Mouse (Mus musculus) gastrocnemius, adult 18-20 months (tissue): ENCODE measurements around the gene Adcy5. TPM values are rescaled to one million over a fixed set of nuclear protein-coding genes. Genes with fewer than 3 reads are reported as not detected.

ENCODE experiments used
- DNase-seq: peaks from one replicate; pipeline ENCODE4 v3.0.0; 2021; ENCODE audit warnings: low spot score
- long read RNA-seq, 2 experiments: library from polyadenylated mRNA; stranded (forward); transcript quantifications; one replicate each; pipeline ENCODE4 v2.0.0; 2021
- total RNA-seq, 2 experiments: library from RNA; stranded (reverse); gene quantifications; 2 replicates each; pipeline ENCODE4 v1.2.3; 2021

Gene Adcy5
- total RNA-seq = 1 to 10 TPM; 1.9 TPM
- long read RNA-seq, experiment 1 = 0 reads
- long read RNA-seq, experiment 2, partial matches to known transcripts = 2 of 2 reads
- long read RNA-seq, experiment 2, other reads (novel, unspliced or antisense) = 0 of 2 reads

- peak; percentile 8 for DNase-seq
Observed at GRCm38 (mm10) chr16:35154641-35155390, at the start of gene Adcy5. Gene Adcy5 (plus strand): TSS chr16:35154877.

- no peak for DNase-seq
Observed at GRCm38 (mm10) chr16:35107985-35108384, 46.7 kb upstream of the Adcy5 start.

GRCm38 (mm10) chr16:35109156-35109555 is 45.5 kb upstream of the Adcy5 start:
- DNase-seq = no peak

- no peak for DNase-seq
Observed at GRCm38 (mm10) chr16:35109656-35110291, 44.9 kb upstream of the Adcy5 start.

DNA sequence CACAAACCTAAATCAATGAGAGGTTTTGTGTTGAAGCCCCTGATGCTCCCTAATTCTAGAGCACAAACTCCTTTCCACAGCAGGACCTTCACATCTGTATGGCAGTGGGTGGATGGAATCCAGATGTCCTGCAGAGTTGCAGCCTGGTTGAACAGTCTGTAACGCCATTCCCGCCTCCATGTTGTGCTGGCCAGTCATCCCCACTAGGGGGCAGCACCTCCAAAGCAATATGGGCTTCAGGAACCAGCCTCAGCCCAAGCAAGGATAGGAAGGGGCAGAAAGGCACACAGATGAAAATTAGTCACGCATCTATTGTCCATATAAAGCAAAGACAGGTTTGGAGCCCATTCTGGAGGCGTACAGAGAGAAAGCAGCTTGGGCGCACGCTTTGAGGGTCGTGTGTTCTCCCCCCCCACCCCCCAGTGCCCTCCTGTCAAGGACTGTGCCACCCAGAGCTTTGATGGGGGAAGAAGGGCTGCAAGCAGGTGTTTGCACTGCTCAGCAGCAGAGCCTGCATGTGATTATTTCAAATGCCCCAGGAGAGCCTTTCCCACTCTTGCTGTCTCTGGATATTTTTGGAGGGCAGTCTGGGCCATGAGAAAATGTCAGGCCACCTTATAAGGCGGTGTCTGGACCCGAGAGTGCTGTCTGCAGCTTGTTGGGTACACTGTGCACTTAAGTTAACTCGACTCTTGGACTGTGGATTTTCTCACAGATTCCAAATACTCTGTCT is 44.1 kb upstream of the Adcy5 start:
- peak; percentile 86 for DNase-seq

DNA sequence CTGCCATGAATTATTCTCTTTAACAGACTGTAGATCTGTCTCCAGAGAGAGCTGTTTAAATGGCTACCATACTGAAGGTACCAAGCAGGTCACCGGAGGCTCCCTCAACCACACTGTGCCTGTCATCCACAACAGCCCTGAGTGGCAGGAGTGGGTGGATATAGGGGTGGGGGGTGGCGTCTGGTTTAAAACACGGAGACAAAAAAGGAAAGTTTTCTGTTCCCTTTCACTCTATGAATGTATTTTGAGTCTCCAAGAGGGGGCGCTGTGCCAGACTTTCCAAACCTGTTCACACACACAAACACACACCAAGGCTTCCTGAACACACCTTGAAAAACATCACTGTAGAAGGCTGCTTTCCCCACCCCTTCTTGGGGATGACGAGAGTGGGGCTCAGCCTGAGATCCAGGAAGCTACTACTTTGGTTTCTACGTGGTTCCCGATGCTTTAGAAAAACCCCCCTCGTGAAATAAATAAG is 43.5 kb upstream of the Adcy5 start:
- DNase-seq = no peak

DNA sequence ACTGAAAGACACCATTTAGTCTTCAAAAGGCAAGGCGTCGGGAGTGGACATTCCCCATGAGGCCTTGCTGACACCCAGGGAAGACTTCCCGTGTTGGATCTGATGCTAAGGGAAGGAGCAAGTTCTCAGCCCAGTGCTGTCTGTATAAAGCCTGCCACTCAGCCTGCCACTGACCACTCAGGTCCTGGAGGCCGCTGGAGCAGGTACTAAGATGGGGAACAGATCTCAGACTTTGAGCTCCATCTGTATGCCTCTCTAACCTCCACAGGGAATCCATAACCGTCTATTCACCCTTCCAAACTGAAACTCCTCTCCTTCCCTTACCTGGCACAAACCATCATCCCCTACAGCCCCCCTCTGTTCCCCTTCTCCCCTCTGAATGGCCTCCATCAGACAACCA is 41.2 kb upstream of the Adcy5 start:
- no peak for DNase-seq

DNA sequence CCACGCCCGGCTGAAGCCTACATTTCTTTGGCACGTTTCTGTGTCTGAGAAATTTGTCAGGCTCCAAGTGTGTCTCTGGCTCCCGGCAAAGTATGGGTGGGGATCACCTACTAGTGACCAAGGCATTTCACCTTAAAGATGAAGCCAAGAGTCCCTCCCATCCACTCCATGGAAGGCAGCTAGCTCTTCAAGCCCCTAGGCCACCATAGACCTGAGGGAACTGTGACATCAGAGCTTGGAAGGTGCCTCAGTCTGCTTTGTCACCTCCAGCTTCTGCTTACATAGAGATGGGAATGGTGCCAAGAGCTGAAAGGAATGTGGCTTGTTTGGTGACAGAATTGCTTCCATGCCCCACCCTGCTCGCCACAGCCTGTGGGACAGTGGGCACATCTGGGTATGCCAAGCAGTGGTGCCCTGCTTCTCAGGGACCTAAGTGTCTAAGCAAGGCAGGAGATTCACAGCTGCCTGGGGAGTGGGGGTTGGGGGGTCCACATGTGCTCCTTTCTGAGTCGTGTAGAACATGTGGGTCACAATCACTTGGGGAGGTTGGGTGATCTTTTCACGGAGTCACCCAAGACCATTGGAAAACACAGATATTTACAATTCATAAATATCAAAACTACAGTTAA is 38.2 kb upstream of the Adcy5 start:
- DNase-seq = no peak

DNA sequence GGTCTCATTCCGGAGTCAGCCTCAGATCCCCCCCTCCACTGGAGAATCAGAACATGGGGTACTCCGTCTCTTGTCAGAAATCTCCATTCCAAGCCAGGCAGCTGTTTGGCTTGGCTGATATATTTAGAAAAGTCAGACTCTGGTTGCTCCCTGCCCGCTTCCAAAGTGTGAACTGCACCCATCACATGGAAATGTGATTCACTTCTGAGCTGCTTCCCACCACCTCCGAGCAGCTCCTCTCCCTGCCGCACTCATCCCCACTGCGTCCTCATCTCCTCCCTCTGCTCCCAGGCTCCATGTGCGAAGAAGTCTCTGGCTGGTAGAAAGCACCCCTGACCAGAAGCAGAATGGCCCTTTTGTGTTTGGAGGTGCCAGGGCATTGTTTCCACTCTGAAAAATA is 37.2 kb upstream of the Adcy5 start:
- peak; percentile 16 for DNase-seq

DNA sequence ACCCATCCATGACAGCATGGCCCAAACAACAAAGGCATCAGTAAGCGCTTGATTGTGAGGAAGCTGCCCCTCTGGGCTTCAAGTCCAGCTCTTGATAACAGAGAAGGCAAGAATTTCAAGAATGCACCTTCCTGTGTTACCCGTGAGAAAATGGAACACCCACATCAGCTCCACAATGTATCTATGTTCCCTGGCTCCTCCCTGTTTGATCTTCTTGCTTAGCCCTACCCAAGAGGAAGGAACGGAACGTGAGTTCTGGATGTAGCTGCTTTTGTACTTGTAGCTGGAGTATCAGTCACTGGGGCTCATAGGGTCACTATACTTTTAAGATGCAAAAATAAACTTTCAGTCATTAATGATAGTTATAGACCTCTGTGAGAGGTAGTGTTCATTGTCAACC is 34.1 kb upstream of the Adcy5 start:
- no peak for DNase-seq

- DNase-seq = no peak
Observed at GRCm38 (mm10) chr16:35127270-35127669, 27.4 kb upstream of the Adcy5 start.

DNA sequence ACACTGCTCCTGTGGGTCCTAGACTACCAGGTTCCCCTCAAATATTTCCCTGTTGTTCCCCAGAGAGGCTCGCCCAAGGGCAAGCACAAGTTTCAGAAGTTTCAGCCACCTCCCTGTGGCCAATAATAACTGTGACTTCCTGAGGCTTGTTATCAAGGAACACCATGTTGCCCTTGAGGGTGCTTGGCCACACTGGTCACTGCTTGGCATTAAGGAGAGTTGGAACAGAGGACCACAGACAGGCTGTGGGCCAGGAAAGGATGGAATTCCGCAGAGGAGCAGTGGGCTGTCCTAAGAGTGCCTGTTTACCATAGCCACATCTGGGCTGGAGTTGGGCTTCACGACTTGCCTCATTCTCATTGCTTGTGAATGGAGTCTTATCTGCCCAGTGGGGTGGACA is 24.5 kb upstream of the Adcy5 start:
- no peak for DNase-seq

GRCm38 (mm10) chr16:35139416-35139815 is 15.3 kb upstream of the Adcy5 start:
- DNase-seq = no peak

DNA sequence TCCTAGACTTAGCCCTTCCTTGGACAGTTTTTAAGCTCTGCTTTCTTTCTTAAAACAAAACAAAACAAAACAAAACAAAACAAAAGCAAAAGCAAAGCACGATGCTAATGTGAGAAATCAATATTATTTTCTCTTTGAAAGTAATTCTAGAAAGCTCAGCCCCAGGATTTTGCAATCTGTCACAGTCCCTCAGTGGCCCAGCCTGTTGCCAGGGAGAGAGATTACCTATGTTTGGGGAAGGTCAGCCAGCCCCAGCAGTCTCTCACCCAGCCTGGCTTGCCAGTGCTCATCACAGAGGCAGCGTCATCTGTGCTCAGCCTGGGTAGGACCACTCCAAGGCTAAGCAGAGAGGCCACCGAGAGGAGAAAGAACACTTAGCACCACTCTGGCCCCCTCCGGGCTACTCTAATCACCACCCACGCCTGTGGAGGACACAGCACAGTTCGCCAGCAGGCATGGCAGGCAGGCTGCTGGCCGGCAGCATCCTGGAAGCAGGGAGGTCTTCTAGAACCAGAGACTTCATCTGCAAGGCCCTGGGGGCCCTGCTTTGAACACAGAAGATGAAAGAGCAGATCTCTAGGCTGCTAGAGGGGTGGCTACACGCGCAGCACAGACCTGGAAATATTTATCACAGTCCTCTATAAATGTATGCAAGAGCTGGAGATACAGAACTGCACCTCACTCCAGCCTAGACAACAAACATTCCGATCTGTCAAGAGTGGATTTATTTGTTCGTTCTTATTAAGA is 14.6 kb upstream of the Adcy5 start:
- no peak for DNase-seq

- no peak for DNase-seq
Observed at GRCm38 (mm10) chr16:35140620-35140975, 14.1 kb upstream of the Adcy5 start.

DNA sequence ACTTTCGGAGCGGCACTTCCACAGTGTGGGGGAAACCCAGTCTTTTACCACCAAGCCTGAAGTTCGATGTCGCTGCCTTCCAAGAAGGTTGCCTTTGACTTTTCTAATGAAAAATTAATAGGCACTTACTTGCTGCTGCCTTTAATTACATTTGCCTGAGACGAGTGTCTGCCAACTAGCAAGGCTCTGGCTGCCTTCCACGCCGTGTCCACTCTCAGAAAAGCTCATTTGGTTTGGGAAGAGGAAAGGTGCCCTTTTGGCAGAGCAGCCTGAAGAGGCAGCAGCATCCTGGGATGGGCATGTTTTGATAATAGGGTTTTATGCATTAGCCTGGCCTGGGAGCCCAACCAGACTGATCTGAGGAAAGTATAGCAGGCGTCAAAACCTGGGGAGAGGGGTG is 12.8 kb upstream of the Adcy5 start:
- no peak for DNase-seq

- no peak for DNase-seq
Observed at GRCm38 (mm10) chr16:35146153-35146552, 8.5 kb upstream of the Adcy5 start.

DNA sequence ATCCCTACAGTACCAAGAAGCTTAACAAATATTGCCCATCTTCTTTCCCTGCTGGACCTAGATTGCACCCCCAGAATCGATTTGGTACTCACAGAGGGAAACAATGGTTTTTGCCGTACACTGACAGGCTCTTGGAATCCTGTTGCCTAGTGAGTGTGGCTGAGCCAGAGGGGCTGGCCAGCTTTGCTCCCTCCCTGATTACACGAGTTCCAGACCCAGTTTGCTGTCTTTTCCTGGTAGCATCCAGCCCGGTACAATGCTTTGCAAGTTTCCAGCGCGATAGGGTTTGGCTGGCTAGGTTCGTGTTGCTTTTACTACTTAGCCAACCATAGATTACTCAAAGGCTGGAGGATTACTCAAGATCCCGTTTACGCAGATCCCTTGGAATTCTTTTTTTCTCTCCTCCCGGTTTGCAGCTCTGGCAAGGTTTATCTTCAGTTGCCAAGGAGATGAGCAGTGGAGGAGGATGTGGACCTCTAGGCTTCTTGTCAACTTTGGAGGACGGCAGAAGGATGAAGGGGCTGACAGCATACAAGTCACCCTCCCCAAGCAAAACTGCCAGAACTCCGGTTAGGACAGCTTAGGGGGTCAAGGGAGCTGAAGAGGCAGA is 1.4 kb upstream of the Adcy5 start:
- DNase-seq = peak; percentile 9

DNA sequence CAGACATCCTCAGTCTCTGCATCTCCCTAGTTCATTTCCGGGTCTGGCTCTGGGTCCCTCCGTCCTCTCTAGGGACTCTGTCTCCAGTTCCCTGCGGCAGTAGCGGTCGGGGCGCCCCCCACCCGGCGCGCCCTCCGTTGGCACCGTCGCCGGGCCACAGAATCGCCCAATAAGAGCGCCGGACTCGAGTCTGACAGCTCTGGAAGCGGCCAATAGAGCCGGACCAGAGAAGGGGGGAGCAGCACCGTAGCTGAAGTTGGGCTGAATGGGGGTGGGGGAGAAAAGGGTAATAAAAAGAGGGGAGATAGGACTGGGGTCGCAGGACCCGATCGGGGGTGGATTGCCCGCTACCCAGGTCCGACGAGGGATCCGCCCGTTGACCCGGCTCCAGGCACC is 434 bp upstream of the Adcy5 start:
- peak; percentile 18 for DNase-seq
